ENCODE assay signal across 8 mouse cellular contexts in genomic region chr13:74349566-74350434, GRCm38 (mm10). TPM values are rescaled to one million over a fixed set of nuclear protein-coding genes. Genes with fewer than 3 reads are reported as not detected.
A peak's percentile ranks its signal among the peaks of the same experiment; 100 is the strongest.
DNase-seq lines count a peak whose midpoint lies in the region; ATAC-seq lines count a peak whose summit lies in the region.

TSS of gene Sdha (minus strand) at chr13:74350280.
TSS of gene Ccdc127 (plus strand) at chr13:74350309.

- peak within 1 kb of the TSS; percentile 93 for H3K4me3 ChIP-seq in megakaryocyte, embryonic 14.5 days (replicated peaks)

- peak; percentile 97 for ATAC-seq in common myeloid progenitor, adult 5-6 weeks (replicated peaks; ENCODE audit: low read depth, poor library complexity, severe bottlenecking)

- H3K36me3 ChIP-seq in megakaryocyte, embryonic 14.5 days (replicated peaks; ENCODE audit: low read length) = peaks cover 32% of the 10 kb centered on the region

- no peaks in the 10 kb centered on the region for H3K27me3 ChIP-seq in megakaryocyte, embryonic 14.5 days (replicated peaks)

- peak; percentile 99 for DNase-seq in ZHBTc4 (ENCODE audit: low read depth, low spot score)
- DNase-seq in gastrocnemius, adult 8-10 months (ENCODE audit: low spot score in 2 of 2) = peak; percentile 93 to 96
- DNase-seq in hindlimb bud, embryonic 11.5 days (ENCODE audit: extremely low spot score, low read depth, low spot score) = peak; percentile 89
- peak; percentile 90 to 91 for DNase-seq in left cerebral cortex, adult 8-10 months (ENCODE audit: low spot score in 2 of 2)
- peak; percentile 96 to 98 for DNase-seq in right cerebral cortex, postnatal 10 days (ENCODE audit: low spot score in 2 of 2)
- peak; percentile 96 for DNase-seq in urinary bladder, postnatal 25 days (ENCODE audit: low spot score)

- no peaks in the 10 kb centered on the region for H3K9me3 ChIP-seq in megakaryocyte, embryonic 14.5 days

- peaks cover 28% of the 10 kb centered on the region; the same call in 1 of the 2 replicates for H3K4me1 ChIP-seq in megakaryocyte, embryonic 14.5 days

RNA-seq across cellular contexts. Expression of gene Sdha, which starts in this region (rescaled TPM):
- 257 and 301 TPM in 2 replicates for total RNA-seq in common myeloid progenitor, adult 5-6 weeks (2017)
- 100 to 1,000 TPM; 555 to 618 (median 575) TPM for total RNA-seq in gastrocnemius, adult 8-10 months (2022)
- total RNA-seq in left cerebral cortex, adult 8-10 months (2022) = 100 to 1,000 TPM; 345 to 381 (median 357) TPM
- polyA plus RNA-seq in megakaryocyte, embryonic 14.5 days (2012; ENCODE audit: insufficient read depth, low replicate concordance) = 1.7 and 11.3 TPM in 2 replicates

RNA-seq across cellular contexts. Expression of gene Ccdc127, which starts in this region (rescaled TPM):
- 65.0 and 79.4 TPM in 2 replicates for total RNA-seq in common myeloid progenitor, adult 5-6 weeks (2017)
- 10 to 100 TPM; 58.2 to 66.2 (median 64.0) TPM for total RNA-seq in gastrocnemius, adult 8-10 months (2022)
- total RNA-seq in left cerebral cortex, adult 8-10 months (2022) = 10 to 100 TPM; 78.1 to 94.3 (median 82.4) TPM
- polyA plus RNA-seq in megakaryocyte, embryonic 14.5 days (2012; ENCODE audit: insufficient read depth, low replicate concordance) = 0.39 and 0.74 TPM in 2 replicates

Comparison
In these comparisons a context has a peak if more than half of its experiments do, and no peak if none do; other contexts are left out.
1. Peak in every context shown above with its lines: DNase-seq, ATAC-seq and H3K4me3 ChIP-seq.